Mouse (Mus musculus) CH12.LX (cell line): ENCODE results near the gene Vamp8. TPM values are rescaled to one million over a fixed set of nuclear protein-coding genes. Genes with fewer than 3 reads are reported as not detected.

Source experiments
- DNase-seq: peaks from one replicate; pipeline ENCODE4 v3.0.0-alpha.2; 2013; ENCODE audit errors: extremely low read depth
- H3K27ac ChIP-seq: 2 replicates; pipeline ENCODE4 v1.5.1; 2012; ENCODE audit warnings: low read depth, mild to moderate bottlenecking, control low read depth, moderate library complexity; ENCODE audit not compliant: insufficient read depth
- H3K27me3 ChIP-seq: replicated peaks from 2 replicates; pipeline ENCODE3; 2012; ENCODE audit warnings: inconsistent platforms
- H3K36me3 ChIP-seq, 2 experiments: replicated peaks in 1 of 2; 2 replicates each; pipeline versions ENCODE3 to v1.6.1; 2012; ENCODE audit warnings: inconsistent platforms in 1 of 2, low read length in 1 of 2, mild to moderate bottlenecking in 1 of 2, mixed read lengths in 1 of 2, moderate library complexity in 1 of 2; ENCODE audit not compliant: control insufficient read depth in 1 of 2, insufficient read depth in 1 of 2
- H3K4me1 ChIP-seq, 2 experiments: 2 replicates each; pipeline ENCODE4 v1.6.1; 2012; ENCODE audit warnings: inconsistent platforms in 1 of 2, moderate library complexity in 1 of 2; ENCODE audit not compliant: insufficient read depth in 2 of 2, control insufficient read depth in 1 of 2
- H3K4me2 ChIP-seq: 2 replicates; pipeline ENCODE4 v1.6.1; 2012; ENCODE audit warnings: low read depth, mild to moderate bottlenecking, control low read depth; ENCODE audit not compliant: poor library complexity, insufficient read depth, severe bottlenecking
- H3K4me3 ChIP-seq, 3 experiments: fragments of 150-350 bp in 1 of 3; sonication (generic) in 1 of 3; replicated peaks in 1 of 3; 2 replicates each; pipeline versions ENCODE3 to v1.5.1; 2011 to 2012; ENCODE audit warnings: low read depth in 2 of 3, low read length in 2 of 3, mild to moderate bottlenecking in 2 of 3, moderate library complexity in 2 of 3, control low read depth in 1 of 3, improper control_type of control experiment in 1 of 3, inconsistent platforms in 1 of 3, mixed read lengths in 1 of 3; ENCODE audit not compliant: poor library complexity in 1 of 3
- H3K79me2 ChIP-seq: replicated peaks from 2 replicates; pipeline ENCODE4 v1.6.1; 2012; ENCODE audit warnings: mild to moderate bottlenecking, moderate library complexity; ENCODE audit not compliant: control insufficient read depth, poor library complexity, insufficient read depth, severe bottlenecking; ENCODE audit errors: extremely low read depth
- H3K9ac ChIP-seq: 2 replicates; pipeline ENCODE4 v1.6.1; 2012; ENCODE audit warnings: low read depth, mild to moderate bottlenecking, control low read depth, moderate library complexity; ENCODE audit not compliant: insufficient read depth
- H3K9me3 ChIP-seq: replicated peaks from 2 replicates; pipeline ENCODE3; 2012; ENCODE audit warnings: low read length, inconsistent platforms, mixed read lengths
- CHD1 ChIP-seq: IDR thresholded peaks from 2 replicates; pipeline ENCODE4 v1.6.1; 2012; ENCODE audit warnings: low read depth, low read length, improper control_type of control experiment, inconsistent platforms
- CHD2 ChIP-seq: IDR thresholded peaks from 2 replicates; pipeline ENCODE4 v1.6.1; 2011; ENCODE audit warnings: low read length, improper control_type of control experiment
- E2F4 ChIP-seq: IDR thresholded peaks from 2 replicates; pipeline ENCODE4 v1.6.1; 2011; ENCODE audit warnings: low read depth, low read length, improper control_type of control experiment; ENCODE audit not compliant: insufficient replicate concordance
- ELF1 ChIP-seq: IDR thresholded peaks from 2 replicates; pipeline ENCODE4 v1.6.1; 2014; ENCODE audit warnings: low read depth, mild to moderate bottlenecking, inconsistent platforms, low read length, improper control_type of control experiment
- ETS1 ChIP-seq: conservative IDR thresholded peaks from 2 replicates; pipeline ENCODE4 v1.6.1; 2012; ENCODE audit warnings: low read depth, mild to moderate bottlenecking, inconsistent platforms, low read length, improper control_type of control experiment, moderate library complexity
- IRF4 ChIP-seq: IDR thresholded peaks from 2 replicates; pipeline ENCODE4 v1.6.1; 2014; ENCODE audit warnings: low read depth, mild to moderate bottlenecking, inconsistent platforms, low read length, improper control_type of control experiment
- KAT2A ChIP-seq: IDR thresholded peaks from 2 replicates; pipeline ENCODE4 v1.6.1; 2012; ENCODE audit warnings: low read length, improper control_type of control experiment, inconsistent platforms; ENCODE audit not compliant: insufficient replicate concordance
- MAX ChIP-seq: IDR thresholded peaks from 2 replicates; pipeline ENCODE4 v1.6.1; 2011; ENCODE audit warnings: low read length, improper control_type of control experiment
- MEF2A ChIP-seq: IDR thresholded peaks from 2 replicates; pipeline ENCODE4 v1.6.1; 2014; ENCODE audit warnings: low read depth, mild to moderate bottlenecking, inconsistent platforms, low read length, improper control_type of control experiment, borderline replicate concordance
- MYC ChIP-seq: IDR thresholded peaks from 2 replicates; pipeline ENCODE4 v1.6.1; 2011; ENCODE audit warnings: low read depth, mild to moderate bottlenecking, improper control_type of control experiment, low read length
- NELFE ChIP-seq: IDR thresholded peaks from 2 replicates; pipeline ENCODE4 v1.6.1; 2011; ENCODE audit warnings: low read depth, low read length, improper control_type of control experiment
- NRF1 ChIP-seq: IDR thresholded peaks from 2 replicates; pipeline ENCODE4 v1.6.1; 2014; ENCODE audit warnings: low read depth, mild to moderate bottlenecking, inconsistent platforms, low read length, improper control_type of control experiment, moderate library complexity
- PAX5 ChIP-seq: IDR thresholded peaks from 2 replicates; pipeline ENCODE4 v1.6.1; 2012; ENCODE audit warnings: low read length, inconsistent platforms, mixed read lengths
- POLR2A ChIP-seq: IDR thresholded peaks from 2 replicates; pipeline ENCODE4 v1.6.1; 2011; ENCODE audit warnings: low read depth, mild to moderate bottlenecking, improper control_type of control experiment, low read length
- RAD21 ChIP-seq: IDR thresholded peaks from 2 replicates; pipeline ENCODE4 v1.6.1; 2011; ENCODE audit warnings: low read depth, mild to moderate bottlenecking, low read length, improper control_type of control experiment, moderate library complexity
- SIN3A ChIP-seq: IDR thresholded peaks from 2 replicates; pipeline ENCODE4 v1.6.1; 2012; ENCODE audit warnings: low read length, improper control_type of control experiment, inconsistent platforms
- SMC3 ChIP-seq: IDR thresholded peaks from 2 replicates; pipeline ENCODE4 v1.6.1; 2011; ENCODE audit warnings: low read depth, low read length, improper control_type of control experiment
- UBTF ChIP-seq: IDR thresholded peaks from 2 replicates; pipeline ENCODE4 v1.6.1; 2012; ENCODE audit warnings: low read depth, mild to moderate bottlenecking, inconsistent platforms, low read length, improper control_type of control experiment, moderate library complexity
- USF2 ChIP-seq: conservative IDR thresholded peaks from 2 replicates; pipeline ENCODE4 v1.6.1; 2011; ENCODE audit warnings: low read depth, low read length, improper control_type of control experiment
- ZKSCAN1 ChIP-seq: IDR thresholded peaks from 2 replicates; pipeline ENCODE4 v1.6.1; 2012; ENCODE audit warnings: low read depth, inconsistent platforms, low read length, improper control_type of control experiment, borderline replicate concordance
- ZMIZ1 ChIP-seq: IDR thresholded peaks from 2 replicates; pipeline ENCODE4 v1.6.1; 2012; ENCODE audit warnings: low read depth, mild to moderate bottlenecking, inconsistent platforms, low read length, improper control_type of control experiment
- dilution Hi-C: fragments of 300-500 bp; cut with MboI; formaldehyde crosslinking; loops from 2 replicates; pipeline ENCODE4 v1.14.3; 2020; ENCODE audit warnings: low sequenced_read_pairs; ENCODE audit not compliant: extremely low pct_unique_long_range_greater_than_20kb, extremely low pct_ligation_motif_present
- in situ Hi-C: fragments of 300-500 bp; cut with MboI; formaldehyde crosslinking; loops from 3 replicates; pipeline ENCODE4 v1.14.3; 2019; ENCODE audit warnings: low sequenced_read_pairs, low pct_ligation_motif_present, low pct_unique_long_range_greater_than_20kb, mixed read lengths
- polyA plus RNA-seq: library from polyadenylated mRNA; unstranded; fragments of >175 nt; gene quantifications from 2 replicates; pipeline ENCODE4 v1.2.1, GENCODE M21; 2012; ENCODE audit warnings: low read depth; ENCODE audit not compliant: insufficient read length
- total RNA-seq, 2 experiments: library from RNA; depleted of rRNA; stranded (reverse); fragments of 300-350 nt in 1 of 2; fragments of >200 nt in 1 of 2; gene quantifications; 2 replicates each; pipeline ENCODE4 v1.2.3; 2012 to 2014

Gene Vamp8
- total and polyA plus RNA-seq, 3 experiments, result 98.9 to 130 (median 110) TPM

GRCm38 (mm10) chr6:72347166-72347941 is 43.1 kb downstream of the Vamp8 start, which contains the start of gene 0610030E20Rik (continued):
- TF ChIP-seq ZMIZ1 (peak; percentile 76), UBTF (no peak), IRF4 (peak; percentile 62; the same call in 1 of the 2 replicates), POLR2A (peak; percentile 86), KAT2A (peak; percentile 64; the same call in 1 of the 2 replicates), ELF1 (peak; percentile 92), E2F4 (no peak), MYC (peak; percentile 71; the same call in 1 of the 2 replicates), SMC3 (no peak), MAX (peak; percentile 39; the same call in 1 of the 2 replicates), MEF2A (0 out of 2 replicates have a peak, but pooled peaks have one; percentile 17), CHD1 (peak; percentile 28; the same call in 1 of the 2 replicates), USF2 (no peak), PAX5 (no peak), RAD21 (no peak), ETS1 (0 out of 2 replicates have a peak, but pooled peaks have one; percentile 15)

- dilution Hi-C loops (no loop called here), in situ Hi-C loops (no loop called here)
Observed at GRCm38 (mm10) chr6:72346261-72346660, 44.2 kb downstream of the Vamp8 start.

More at GRCm38 (mm10) chr6:72346261-72346660, 44.2 kb downstream of the Vamp8 start:
- peaks cover 13 to 68% of the 10 kb centered on the region in 2 experiments; a peak in 3 of 4 replicates for H3K4me1 ChIP-seq
- peak overlapping the region; percentile 6; the same call in 1 of the 2 replicates for H3K4me2 ChIP-seq
- H3K36me3 ChIP-seq, result peaks cover 27 to 45% of the 10 kb centered on the region in 2 experiments
- peak; percentile 40 for DNase-seq
- no peaks in the 10 kb centered on the region for H3K9me3 ChIP-seq
- TF ChIP-seq SIN3A (no peak), PAX5 (no peak), E2F4 (no peak), ZKSCAN1 (no peak), CHD2 (no peak), NELFE (no peak), CHD1 (no peak), NRF1 (no peak)
- H3K9ac ChIP-seq, result peak overlapping the region; percentile 93; the same call in 1 of the 2 replicates
- H3K27me3 ChIP-seq, result no peaks in the 10 kb centered on the region
- H3K4me3 ChIP-seq, result peak overlapping the region in 2 of 3 experiments; percentile 76 to 91
- H3K79me2 ChIP-seq, result peaks cover 44% of the 10 kb centered on the region
- peak overlapping the region; percentile 16 for H3K27ac ChIP-seq
